Mouse (Mus musculus) layer of hippocampus, postnatal 36 days (tissue): Measurements from ENCODE around the gene Gm28827. TPM values are rescaled to one million over a fixed set of nuclear protein-coding genes. Genes with fewer than 3 reads are reported as not detected.
"Not testable (repeated sequence)": the region's sequence is repeated elsewhere in the genome, so short reads cannot be mapped to it uniquely, and the experiment has no call there.

Experiments
- DNase-seq, 2 experiments: peaks; one replicate each; pipeline ENCODE4 v3.0.0; 2022
- total RNA-seq, 2 experiments: library from RNA; stranded (reverse); gene quantifications; 2 replicates each; pipeline ENCODE4 v1.2.3; 2021

The Gm28827 gene
- total RNA-seq = not detected

- DNase-seq = not testable (repeated sequence)
Observed at GRCm38 (mm10) chrY:83030647-83031046, at the start of gene Gm28827. TSS of gene Gm28827 (plus strand) at chrY:83030947.
